Mouse (Mus musculus) forebrain, embryonic 15.5 days (tissue): ENCODE results near the gene Fads3. TPM values are rescaled to one million over a fixed set of nuclear protein-coding genes. Genes with fewer than 3 reads are reported as not detected.
A peak's percentile ranks its signal among the peaks of the same experiment; 100 is the strongest.

Experiments used
- ATAC-seq: fragments of 200-750 bp; cut with Nextera tagmentation; replicated peaks from 2 replicates; pipeline ENCODE4 v1.8.0; 2017; ENCODE audit warnings: mild to moderate bottlenecking, moderate TSS enrichment, moderate library complexity
- H3K27ac ChIP-seq: fragments of 300-500 bp; sonication (generic); replicated peaks from 2 replicates; pipeline ENCODE4 v1.5.1; 2015; ENCODE audit warnings: mild to moderate bottlenecking, inconsistent platforms
- H3K27me3 ChIP-seq: fragments of 300-500 bp; sonication (generic); 2 replicates; pipeline ENCODE4 v1.6.1; 2015; ENCODE audit warnings: inconsistent platforms
- H3K36me3 ChIP-seq: fragments of 300-500 bp; sonication (generic); 2 replicates; pipeline ENCODE4 v1.6.1; 2015; ENCODE audit warnings: mild to moderate bottlenecking, inconsistent platforms
- H3K4me1 ChIP-seq: fragments of 300-500 bp; sonication (generic); 2 replicates; pipeline ENCODE4 v1.6.1; 2015; ENCODE audit warnings: inconsistent platforms
- H3K4me2 ChIP-seq: fragments of 300-500 bp; sonication (generic); replicated peaks from 2 replicates; pipeline ENCODE4 v1.6.1; 2015; ENCODE audit warnings: mild to moderate bottlenecking, inconsistent platforms
- H3K4me3 ChIP-seq: fragments of 300-500 bp; sonication (generic); 2 replicates; pipeline ENCODE4 v1.5.1; 2015; ENCODE audit warnings: mild to moderate bottlenecking, inconsistent platforms
- H3K9ac ChIP-seq: fragments of 300-500 bp; sonication (generic); replicated peaks from 2 replicates; pipeline ENCODE4 v1.6.1; 2015; ENCODE audit warnings: mild to moderate bottlenecking, inconsistent platforms
- H3K9me3 ChIP-seq: fragments of 300-500 bp; sonication (generic); 2 replicates; pipeline ENCODE4 v1.6.1; 2016; ENCODE audit warnings: inconsistent platforms
- WGBS: fragments of 180-500 bp; shearing (Covaris S2); methylation state at CpG from one replicate; pipeline ENCODE4 v1.1.7; 2015; ENCODE audit warnings: mixed read lengths; 5-methylcytosine and 5-hydroxymethylcytosine counted together
- polyA plus RNA-seq: library from polyadenylated mRNA; unstranded; fragments of >200 nt; fragmentation: Nextera tagmentation; extraction: Ambion mirVana; gene quantifications from 2 replicates; pipeline ENCODE4 v1.2.1, GENCODE M21; 2015

Fads3 gene
- polyA plus RNA-seq, 1 experiment from 2014 or later = 15.3 TPM

DNA sequence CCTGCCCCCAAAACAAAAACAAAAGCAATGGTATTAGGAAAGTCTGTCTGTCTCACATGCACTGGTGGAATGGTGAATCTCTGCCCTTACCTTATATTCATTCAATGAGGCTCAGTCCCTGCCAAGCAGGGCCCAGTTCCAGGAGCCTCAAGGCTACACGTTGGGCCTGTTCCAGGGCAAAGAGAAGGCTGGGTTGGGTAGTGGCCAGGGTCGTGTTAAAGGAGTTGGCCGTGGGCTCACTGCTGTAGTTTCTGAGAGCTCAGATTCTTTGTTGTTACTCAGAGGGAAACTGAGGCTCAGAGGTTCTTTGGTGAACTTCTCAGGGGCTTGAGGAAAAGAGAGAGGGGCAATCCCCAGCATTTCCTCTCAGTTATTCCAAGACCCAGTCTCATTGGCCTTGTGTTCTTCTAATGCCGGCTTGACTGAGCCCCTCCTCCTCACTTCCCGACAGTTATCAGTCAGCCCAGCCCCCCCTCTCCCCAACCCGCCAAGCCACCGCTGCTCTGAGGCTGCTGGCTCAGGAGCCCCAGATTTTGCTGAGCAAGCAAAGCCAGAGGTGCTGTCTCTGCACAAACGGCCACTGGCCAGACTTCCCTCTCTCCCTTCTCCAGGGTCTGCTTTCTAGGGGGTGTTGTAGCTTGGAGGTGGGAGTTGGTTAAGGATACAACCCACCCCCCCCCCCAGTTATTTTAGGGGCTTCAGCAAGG, 16.0 kb upstream of the Fads3 start:
- H3K4me3 ChIP-seq = no peak overlapping the region
- peak; percentile 48 for ATAC-seq
- no peak overlapping the region for H3K4me2 ChIP-seq
- no peaks in the 10 kb centered on the region for H3K9me3 ChIP-seq
- H3K27me3 ChIP-seq = no peaks in the 10 kb centered on the region
- H3K4me1 ChIP-seq = peaks cover 9% of the 10 kb centered on the region
- H3K27ac ChIP-seq = peak overlapping the region; percentile 40
- no peak overlapping the region for H3K9ac ChIP-seq
- H3K36me3 ChIP-seq = no peaks in the 10 kb centered on the region
- 21% methylated on average over 8 of the region's 8 CpGs for WGBS

DNA sequence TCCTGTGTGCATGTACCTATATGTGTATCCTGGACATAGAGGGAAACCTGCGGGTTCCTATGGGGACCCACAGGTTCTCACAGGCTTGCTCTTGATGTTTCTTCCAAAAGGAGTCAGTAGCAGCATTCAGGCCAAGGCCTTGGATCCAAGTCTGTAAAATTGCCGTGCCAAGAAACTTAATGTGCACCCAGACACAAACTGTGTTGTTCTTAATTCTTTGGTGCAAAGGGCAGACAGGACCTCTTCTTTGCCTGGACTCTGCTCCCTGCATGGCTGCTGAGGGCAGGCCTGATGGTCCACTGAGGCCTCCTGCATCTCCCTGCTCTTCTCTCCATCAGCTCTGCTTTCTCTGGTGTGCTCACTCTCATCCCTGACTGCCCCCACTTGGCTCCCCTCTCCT, 11.6 kb upstream of the Fads3 start:
- no peak for ATAC-seq
- no peak overlapping the region for H3K4me2 ChIP-seq
- H3K9me3 ChIP-seq = no peaks in the 10 kb centered on the region
- H3K27me3 ChIP-seq = no peaks in the 10 kb centered on the region
- H3K9ac ChIP-seq = no peak overlapping the region
- H3K27ac ChIP-seq = no peak overlapping the region
- no peaks in the 10 kb centered on the region for H3K36me3 ChIP-seq
- 80% methylated on average over 2 of the region's 2 CpGs for WGBS
- H3K4me3 ChIP-seq = no peak overlapping the region
- H3K4me1 ChIP-seq = peaks cover 12% of the 10 kb centered on the region

DNA sequence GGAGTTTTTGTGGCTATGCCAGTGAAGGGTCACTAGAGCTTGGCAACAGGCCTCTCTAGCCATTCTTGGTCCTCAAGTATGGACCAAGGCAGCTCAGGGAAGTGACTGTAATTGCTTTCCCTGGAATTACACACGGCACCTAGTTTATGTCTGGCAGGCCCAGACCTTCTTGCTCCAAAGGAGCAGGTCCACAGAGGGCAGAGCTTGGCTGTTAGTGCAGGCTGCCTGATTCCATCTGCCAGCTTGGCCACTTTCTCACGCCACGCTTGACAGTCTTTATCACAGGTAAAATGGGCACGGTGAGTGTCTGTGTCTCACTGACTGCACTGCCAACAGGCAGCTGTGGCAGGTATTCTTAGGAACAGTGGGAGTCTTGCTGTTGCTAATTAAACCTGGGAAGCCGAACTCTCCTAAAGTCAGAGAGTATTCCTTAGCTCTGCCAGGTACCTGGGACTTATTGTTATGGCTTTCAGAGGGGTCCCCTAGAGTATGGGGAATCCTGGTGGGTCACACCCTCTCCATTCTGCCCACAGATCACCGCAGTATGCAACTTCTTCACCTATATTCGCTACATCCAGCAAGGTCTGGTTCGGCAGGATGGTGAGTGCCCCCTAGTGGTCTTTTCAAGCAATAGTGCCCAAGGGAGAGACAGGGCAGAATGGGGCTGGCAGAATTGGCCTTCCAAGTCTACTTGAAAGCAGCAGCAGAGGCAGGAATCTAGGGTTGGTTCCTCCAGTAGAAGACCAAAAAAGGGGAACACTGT, 8.0 kb upstream of the Fads3 start:
- WGBS = 29% methylated on average over 8 of the region's 8 CpGs
- Histone ChIP-seq H3K4me3 (no peak overlapping the region), H3K4me2 (no peak overlapping the region), H3K27ac (no peak overlapping the region), H3K4me1 (peaks cover 3% of the 10 kb centered on the region; the same call in 1 of the 2 replicates), H3K9me3 (no peaks in the 10 kb centered on the region), H3K36me3 (no peaks in the 10 kb centered on the region), H3K9ac (no peak overlapping the region), H3K27me3 (no peaks in the 10 kb centered on the region)
- peak; percentile 44 for ATAC-seq

DNA sequence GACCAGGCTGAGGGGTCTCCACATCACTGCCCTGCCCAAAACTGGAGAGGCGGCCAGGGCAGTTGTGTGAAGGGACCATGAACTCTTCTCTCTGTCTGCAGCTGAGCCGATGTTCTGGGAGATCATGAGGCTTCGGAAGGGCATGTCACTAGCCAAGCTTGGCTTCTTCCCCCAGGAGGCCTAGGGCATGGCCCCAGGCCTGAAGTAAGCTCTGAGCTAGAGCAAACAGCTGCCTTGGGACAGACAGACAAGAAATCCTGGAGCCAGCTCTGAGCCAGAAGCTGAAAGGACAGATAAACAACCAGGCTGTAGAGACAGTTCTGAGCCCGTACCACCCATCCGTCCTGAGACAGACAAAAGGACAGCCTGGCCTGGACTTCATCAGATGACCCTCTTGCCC, 7.0 kb upstream of the Fads3 start:
- no peak overlapping the region for H3K4me3 ChIP-seq
- no peaks in the 10 kb centered on the region for H3K36me3 ChIP-seq
- no peaks in the 10 kb centered on the region for H3K27me3 ChIP-seq
- WGBS = 84% methylated on average over 5 of the region's 5 CpGs
- no peaks in the 10 kb centered on the region for H3K9me3 ChIP-seq
- no peak overlapping the region for H3K9ac ChIP-seq
- H3K4me1 ChIP-seq = peaks cover 9% of the 10 kb centered on the region
- no peak overlapping the region for H3K27ac ChIP-seq
- no peak for ATAC-seq
- no peak overlapping the region for H3K4me2 ChIP-seq

DNA sequence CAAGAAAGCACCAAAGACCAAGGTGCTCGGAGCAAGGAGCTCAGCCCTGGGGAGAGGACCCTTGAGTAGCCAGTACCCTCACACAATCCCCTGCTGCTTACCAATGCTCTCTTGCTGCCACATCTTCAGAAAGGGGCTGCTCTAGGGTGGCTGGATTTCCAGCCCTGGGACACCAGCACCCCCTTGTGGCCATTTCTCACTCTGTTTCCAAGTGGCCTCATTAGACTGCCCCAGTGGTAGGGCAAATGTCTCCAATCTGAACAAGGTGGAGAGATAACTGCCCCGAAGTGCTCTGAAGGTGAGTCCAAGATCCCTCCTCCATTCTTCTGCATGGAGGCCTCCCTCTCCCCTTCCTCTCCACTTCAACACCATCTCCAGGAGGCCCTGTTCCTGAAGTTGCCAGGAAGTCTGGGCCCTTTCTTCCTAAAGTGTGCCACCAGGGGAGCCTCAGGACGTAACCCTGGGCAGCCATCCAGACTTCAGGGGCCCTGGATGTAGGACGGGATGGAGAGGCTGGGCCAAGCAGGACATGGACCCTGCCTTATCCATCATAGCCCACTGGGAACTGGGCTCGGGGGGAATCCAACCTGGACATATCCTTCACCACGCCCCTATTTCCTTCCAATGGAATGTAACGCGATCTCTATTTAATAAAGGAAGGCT, 6.5 kb upstream of the Fads3 start:
- ATAC-seq = peak; percentile 74
- no peaks in the 10 kb centered on the region for H3K36me3 ChIP-seq
- no peaks in the 10 kb centered on the region for H3K27me3 ChIP-seq
- H3K9me3 ChIP-seq = no peaks in the 10 kb centered on the region
- no peak overlapping the region for H3K4me3 ChIP-seq
- peaks cover 9% of the 10 kb centered on the region for H3K4me1 ChIP-seq
- no peak overlapping the region for H3K27ac ChIP-seq
- no peak overlapping the region for H3K4me2 ChIP-seq
- 54% methylated on average over 8 of the region's 8 CpGs for WGBS
- H3K9ac ChIP-seq = no peak overlapping the region

DNA sequence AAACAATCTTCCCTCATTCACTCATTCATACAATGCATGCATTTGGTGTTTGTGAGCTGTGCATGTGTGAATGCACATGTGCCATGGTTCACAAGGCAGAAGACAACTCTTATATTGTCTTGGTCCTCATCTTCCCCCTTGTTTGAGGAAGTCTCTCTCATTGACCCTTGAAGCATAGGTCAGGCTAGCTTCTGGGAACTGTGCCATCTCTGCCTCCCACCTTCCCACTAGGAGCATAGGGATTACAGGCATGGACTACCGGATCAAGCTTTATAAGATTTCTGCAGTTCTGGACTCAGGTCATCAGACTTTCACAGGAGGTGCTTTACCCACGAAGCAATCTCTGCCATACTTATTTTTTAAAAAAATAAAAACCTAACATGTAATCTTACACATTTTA, 3.8 kb upstream of the Fads3 start:
- Histone ChIP-seq H3K27ac (no peak overlapping the region), H3K4me3 (no peak overlapping the region), H3K9me3 (no peaks in the 10 kb centered on the region), H3K4me1 (peaks cover 22% of the 10 kb centered on the region), H3K4me2 (no peak overlapping the region), H3K9ac (no peak overlapping the region), H3K27me3 (no peaks in the 10 kb centered on the region), H3K36me3 (no peaks in the 10 kb centered on the region)
- ATAC-seq = no peak
- 70% methylated on average over 2 of the region's 2 CpGs for WGBS

DNA sequence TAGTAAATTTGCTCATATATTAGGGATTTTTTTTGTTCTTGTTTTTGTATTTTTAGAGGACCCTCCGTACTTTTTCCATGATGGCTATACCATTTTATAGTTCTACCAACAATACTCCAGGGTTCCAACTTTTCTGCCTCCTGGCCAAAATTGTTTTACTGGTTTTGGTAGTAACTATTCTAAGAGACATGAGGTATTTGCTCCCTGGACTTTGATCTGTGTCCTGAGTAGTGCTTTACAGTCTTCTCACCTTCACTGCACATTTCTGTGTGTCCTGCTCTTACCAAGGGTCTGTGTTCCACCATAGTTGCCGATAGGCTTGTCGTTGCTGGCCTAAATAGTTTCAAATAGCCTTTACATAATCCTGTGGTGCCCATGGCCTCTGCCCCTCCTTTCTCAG, 3.0 kb upstream of the Fads3 start:
- no peak overlapping the region for H3K27ac ChIP-seq
- H3K27me3 ChIP-seq = no peaks in the 10 kb centered on the region
- no peak overlapping the region for H3K4me2 ChIP-seq
- H3K36me3 ChIP-seq = no peaks in the 10 kb centered on the region
- peaks cover 21% of the 10 kb centered on the region for H3K4me1 ChIP-seq
- H3K9ac ChIP-seq = no peak overlapping the region
- no peak overlapping the region for H3K4me3 ChIP-seq
- whole genome bisulfite sequencing = 82% methylated on average over 3 of the region's 3 CpGs
- no peak for ATAC-seq
- no peaks in the 10 kb centered on the region for H3K9me3 ChIP-seq

DNA sequence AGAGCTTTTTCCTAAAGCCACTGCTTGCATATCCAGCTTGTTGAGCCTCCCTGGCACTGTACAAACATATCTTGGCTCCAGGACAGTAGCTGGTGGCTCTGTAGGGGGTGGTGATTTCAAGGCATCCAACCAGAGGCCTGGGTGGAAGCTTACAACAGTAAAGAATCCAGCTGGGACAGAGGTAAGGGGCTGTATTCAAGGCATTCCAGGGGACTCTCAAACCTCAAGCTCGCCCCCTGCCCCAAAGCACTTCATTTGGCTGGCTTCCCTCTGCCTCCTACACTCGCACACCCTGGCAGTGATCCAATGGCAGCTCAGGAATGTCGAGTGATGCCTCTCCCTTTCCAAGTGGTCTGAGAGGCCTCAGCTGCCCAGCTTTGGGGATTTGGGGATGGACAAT, 2.5 kb upstream of the Fads3 start:
- WGBS = 4% methylated on average over 3 of the region's 3 CpGs
- peaks cover 19% of the 10 kb centered on the region for H3K4me1 ChIP-seq
- ATAC-seq = no peak
- H3K27me3 ChIP-seq = no peaks in the 10 kb centered on the region
- H3K4me3 ChIP-seq = no peak overlapping the region
- no peaks in the 10 kb centered on the region for H3K36me3 ChIP-seq
- no peaks in the 10 kb centered on the region for H3K9me3 ChIP-seq
- H3K27ac ChIP-seq = no peak overlapping the region
- no peak overlapping the region for H3K9ac ChIP-seq
- no peak overlapping the region for H3K4me2 ChIP-seq

DNA sequence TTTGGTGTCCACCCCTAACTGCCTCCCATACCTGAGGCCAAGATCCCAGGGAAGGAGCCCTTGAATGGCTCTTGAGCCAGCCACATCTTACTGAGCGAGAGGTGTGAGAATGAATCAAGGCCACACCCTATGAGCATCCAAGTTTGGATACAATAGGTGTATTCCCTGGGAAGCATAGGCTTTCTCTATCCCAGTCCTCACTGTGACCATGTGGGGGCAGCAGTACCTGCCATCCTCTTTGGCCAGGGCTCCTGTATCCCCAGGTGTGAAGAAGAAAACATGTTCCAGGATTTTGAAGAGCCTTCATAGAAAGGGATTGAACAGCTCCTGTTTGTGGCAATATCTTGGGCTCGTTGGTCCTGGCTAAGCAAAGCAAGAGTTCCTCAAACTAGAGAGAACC, 1.8 kb upstream of the Fads3 start:
- H3K4me1 ChIP-seq = peaks cover 19% of the 10 kb centered on the region
- 86% methylated on average over 2 of the region's 2 CpGs for WGBS
- no peak overlapping the region for H3K4me2 ChIP-seq
- H3K4me3 ChIP-seq = no peak overlapping the region
- H3K9ac ChIP-seq = no peak overlapping the region
- H3K27me3 ChIP-seq = no peaks in the 10 kb centered on the region
- no peaks in the 10 kb centered on the region for H3K36me3 ChIP-seq
- no peak for ATAC-seq
- no peak overlapping the region for H3K27ac ChIP-seq
- no peaks in the 10 kb centered on the region for H3K9me3 ChIP-seq

DNA sequence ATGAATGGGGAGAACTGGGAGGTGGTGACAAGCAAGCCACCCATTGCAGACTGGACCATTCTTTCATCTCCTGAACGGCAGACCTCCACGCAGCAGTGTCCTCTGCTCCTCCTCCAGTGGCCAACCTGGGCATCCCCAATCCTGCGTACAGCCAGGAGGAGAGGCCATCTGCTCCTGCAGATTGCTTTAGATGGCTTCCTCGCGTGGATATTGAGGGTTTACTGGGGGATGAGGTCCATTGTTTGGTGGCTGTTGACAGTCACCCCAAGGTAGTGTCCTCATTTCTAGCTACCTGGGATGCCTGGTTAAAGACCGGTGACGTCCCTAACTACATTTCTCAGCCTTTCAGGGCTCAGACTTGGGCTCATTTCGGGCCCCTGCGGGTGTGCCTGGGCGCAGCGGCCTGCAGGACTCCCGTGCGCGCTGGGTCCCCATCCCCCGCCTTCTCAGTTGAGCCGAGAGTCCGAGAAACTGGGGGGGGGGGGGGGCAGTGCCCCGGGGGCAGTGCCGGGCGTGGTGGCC, 442 bp upstream of the Fads3 start:
- H3K4me1 ChIP-seq = peaks cover 19% of the 10 kb centered on the region
- ATAC-seq = peak; percentile 62
- H3K9ac ChIP-seq = peak overlapping the region; percentile 64
- peak overlapping the region; percentile 90 for H3K4me2 ChIP-seq
- H3K4me3 ChIP-seq = peak overlapping the region; percentile 66
- H3K36me3 ChIP-seq = no peaks in the 10 kb centered on the region
- H3K27me3 ChIP-seq = no peaks in the 10 kb centered on the region
- no peaks in the 10 kb centered on the region for H3K9me3 ChIP-seq
- WGBS = 6% methylated on average over 20 of the region's 20 CpGs
- H3K27ac ChIP-seq = no peak overlapping the region

DNA sequence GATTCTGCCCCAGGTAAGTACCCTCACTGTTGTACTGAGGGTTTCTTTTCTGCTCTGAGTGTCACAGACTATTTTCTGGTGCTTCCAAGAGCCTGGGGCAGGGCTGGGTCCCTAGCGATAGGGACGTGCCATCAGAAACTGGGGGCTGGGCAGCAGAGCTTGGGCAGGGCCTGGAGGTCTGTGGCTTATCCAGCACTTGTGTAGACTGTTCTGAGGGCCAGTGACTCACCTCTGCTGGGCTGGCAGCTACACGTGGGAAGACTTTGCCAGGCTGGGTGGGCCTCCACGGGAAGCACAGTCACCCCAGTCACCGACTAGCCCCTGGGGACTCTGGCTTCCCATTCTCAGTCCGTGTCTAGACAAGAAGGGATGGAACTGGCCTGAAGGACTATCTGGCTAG, 863 bp downstream of the Fads3 start:
- H3K36me3 ChIP-seq = no peaks in the 10 kb centered on the region
- no peaks in the 10 kb centered on the region for H3K27me3 ChIP-seq
- peak overlapping the region; percentile 64 for H3K9ac ChIP-seq
- WGBS = 62% methylated on average over 6 of the region's 6 CpGs
- peak; percentile 9; the same call in 1 of the 2 replicates for ATAC-seq
- no peaks in the 10 kb centered on the region for H3K9me3 ChIP-seq
- no peak overlapping the region for H3K27ac ChIP-seq
- peak overlapping the region; percentile 90 for H3K4me2 ChIP-seq
- peaks cover 19% of the 10 kb centered on the region for H3K4me1 ChIP-seq
- H3K4me3 ChIP-seq = peak overlapping the region; percentile 66

DNA sequence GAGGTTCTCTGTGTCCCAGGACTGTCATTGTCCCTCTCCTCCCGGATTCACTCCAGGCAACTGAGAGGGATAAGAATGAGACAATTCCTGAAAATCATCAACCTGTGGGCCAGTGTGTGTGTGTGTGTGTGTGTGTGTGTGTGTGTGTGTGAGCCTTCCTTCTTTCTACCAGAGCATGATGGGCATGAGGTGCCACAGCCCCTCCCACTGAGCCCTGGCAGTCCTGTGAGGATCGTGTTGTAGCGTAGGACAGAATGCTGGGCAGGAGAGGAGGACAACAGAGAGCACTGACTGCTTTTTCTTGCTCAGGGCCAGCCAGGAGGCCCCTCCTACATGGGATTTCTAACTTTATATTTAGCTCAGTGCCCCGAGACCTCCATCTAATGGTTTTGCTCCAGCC, 1.4 kb downstream of the Fads3 start:
- ATAC-seq = no peak
- Histone ChIP-seq H3K4me3 (peak overlapping the region; percentile 66), H3K36me3 (no peaks in the 10 kb centered on the region), H3K4me1 (peaks cover 19% of the 10 kb centered on the region), H3K4me2 (peak overlapping the region; percentile 90), H3K9ac (no peak overlapping the region), H3K9me3 (no peaks in the 10 kb centered on the region), H3K27me3 (no peaks in the 10 kb centered on the region), H3K27ac (no peak overlapping the region)
- WGBS = 97% methylated on average over 4 of the region's 4 CpGs
